Mouse (Mus musculus) MEL (cell line): Measurements from ENCODE around the gene Il1rapl1. TPM values are rescaled to one million over a fixed set of nuclear protein-coding genes. Genes with fewer than 3 reads are reported as not detected.

ENCODE experiments used
- DNase-seq: peaks from one replicate; pipeline ENCODE4 v3.0.0; 2011; ENCODE audit warnings: low read depth, low spot score
- H3K27ac ChIP-seq: 2 replicates; pipeline ENCODE4 v1.5.1; 2012; ENCODE audit warnings: low read depth, mild to moderate bottlenecking, control low read depth, low read length, moderate library complexity; ENCODE audit not compliant: control insufficient read depth
- H3K27me3 ChIP-seq, 2 experiments: fragments of 150-350 bp in 1 of 2; sonication (generic) in 1 of 2; 2 replicates each; pipeline ENCODE4 v1.6.1; 2012; ENCODE audit warnings: low read length in 2 of 2, mild to moderate bottlenecking in 2 of 2, improper control_type of control experiment in 1 of 2, moderate library complexity in 1 of 2; ENCODE audit not compliant: insufficient read depth in 2 of 2, control insufficient read depth in 1 of 2
- H3K36me3 ChIP-seq, 2 experiments: 2 replicates each; pipeline ENCODE4 v1.6.1; 2012 to 2014; ENCODE audit warnings: low read length in 2 of 2, improper control_type of control experiment in 1 of 2, inconsistent platforms in 1 of 2, mild to moderate bottlenecking in 1 of 2; ENCODE audit not compliant: insufficient read depth in 2 of 2, control insufficient read depth in 1 of 2
- H3K4me1 ChIP-seq, 2 experiments: fragments of 150-350 bp in 1 of 2; sonication (generic) in 1 of 2; 2 replicates each; pipeline ENCODE4 v1.6.1; 2012; ENCODE audit warnings: low read length in 2 of 2, improper control_type of control experiment in 1 of 2, mild to moderate bottlenecking in 1 of 2; ENCODE audit not compliant: insufficient read depth in 2 of 2, control insufficient read depth in 1 of 2
- H3K4me3 ChIP-seq, 2 experiments: fragments of 150-350 bp in 1 of 2; sonication (generic) in 1 of 2; 2 replicates each; pipeline ENCODE4 v1.5.1; 2012; ENCODE audit warnings: low read depth in 2 of 2, low read length in 2 of 2, mild to moderate bottlenecking in 2 of 2, moderate library complexity in 2 of 2, control low read depth in 1 of 2, improper control_type of control experiment in 1 of 2; ENCODE audit not compliant: control insufficient read depth in 1 of 2, insufficient read depth in 1 of 2
- H3K79me2 ChIP-seq: 2 replicates; pipeline ENCODE4 v1.6.1; 2012; ENCODE audit warnings: mild to moderate bottlenecking, low read length, moderate library complexity; ENCODE audit not compliant: control insufficient read depth, poor library complexity, insufficient read depth
- H3K9ac ChIP-seq: 2 replicates; pipeline ENCODE4 v1.6.1; 2012; ENCODE audit warnings: low read depth, mild to moderate bottlenecking, control low read depth, low read length, moderate library complexity; ENCODE audit not compliant: control insufficient read depth, poor library complexity, severe bottlenecking
- H3K9me3 ChIP-seq: fragments of 150-350 bp; sonication (generic); replicated peaks from 2 replicates; pipeline ENCODE4 v1.6.1; 2012; ENCODE audit warnings: mild to moderate bottlenecking, low read length, improper control_type of control experiment, moderate library complexity; ENCODE audit not compliant: insufficient read depth
- BHLHE40 ChIP-seq: IDR thresholded peaks from 2 replicates; pipeline ENCODE4 v1.6.1; 2012; ENCODE audit warnings: low read depth, mild to moderate bottlenecking, inconsistent platforms, low read length, improper control_type of control experiment, borderline replicate concordance
- CHD2 ChIP-seq: IDR thresholded peaks from 2 replicates; pipeline ENCODE4 v1.6.1; 2011; ENCODE audit warnings: low read length, improper control_type of control experiment
- CTCF ChIP-seq, 3 experiments: IDR thresholded peaks in 2 of 3; conservative IDR thresholded peaks in 1 of 3; 2 replicates each; pipeline ENCODE4 v1.5.1; 2011 to 2012; ENCODE audit warnings: low read length in 3 of 3, low read depth in 2 of 3, mild to moderate bottlenecking in 2 of 3, improper control_type of control experiment in 1 of 3, inconsistent platforms in 1 of 3, mixed read lengths in 1 of 3, moderate library complexity in 1 of 3; ENCODE audit not compliant: control insufficient read depth in 1 of 3, insufficient read depth in 1 of 3, poor library complexity in 1 of 3, severe bottlenecking in 1 of 3
- ELF1 ChIP-seq: IDR thresholded peaks from 2 replicates; pipeline ENCODE4 v1.6.1; 2014; ENCODE audit warnings: low read depth, mild to moderate bottlenecking, inconsistent platforms, low read length, improper control_type of control experiment, moderate library complexity
- GABPA ChIP-seq: IDR thresholded peaks from 2 replicates; pipeline ENCODE4 v1.6.1; 2012; ENCODE audit warnings: low read depth, mild to moderate bottlenecking, inconsistent platforms, low read length, improper control_type of control experiment, moderate library complexity
- HCFC1 ChIP-seq: IDR thresholded peaks from 2 replicates; pipeline ENCODE4 v1.6.1; 2012; ENCODE audit warnings: low read depth, mild to moderate bottlenecking, inconsistent platforms, low read length, improper control_type of control experiment, moderate library complexity
- KAT2A ChIP-seq: conservative IDR thresholded peaks from 2 replicates; pipeline ENCODE4 v1.6.1; 2012; ENCODE audit warnings: low read depth, low read length, improper control_type of control experiment, inconsistent platforms
- MAX ChIP-seq: IDR thresholded peaks from 2 replicates; pipeline ENCODE4 v1.6.1; 2011; ENCODE audit warnings: low read length, improper control_type of control experiment
- MAZ ChIP-seq: IDR thresholded peaks from 2 replicates; pipeline ENCODE4 v1.6.1; 2012; ENCODE audit warnings: low read depth, mild to moderate bottlenecking, inconsistent platforms, low read length, improper control_type of control experiment
- MEF2A ChIP-seq: IDR thresholded peaks from 2 replicates; pipeline ENCODE4 v1.6.1; 2014; ENCODE audit warnings: low read depth, mild to moderate bottlenecking, inconsistent platforms, low read length, improper control_type of control experiment; ENCODE audit not compliant: poor library complexity, insufficient replicate concordance, severe bottlenecking; ENCODE audit errors: extremely low read depth
- MYB ChIP-seq: IDR thresholded peaks from 2 replicates; pipeline ENCODE4 v1.6.1; 2011; ENCODE audit warnings: mild to moderate bottlenecking, low read depth, low read length, improper control_type of control experiment
- NELFE ChIP-seq: IDR thresholded peaks from 2 replicates; pipeline ENCODE4 v1.6.1; 2011; ENCODE audit warnings: low read depth, low read length, improper control_type of control experiment
- NRF1 ChIP-seq: IDR thresholded peaks from 2 replicates; pipeline ENCODE4 v1.6.1; 2014; ENCODE audit warnings: low read depth, mild to moderate bottlenecking, inconsistent platforms, low read length, improper control_type of control experiment, moderate library complexity; ENCODE audit not compliant: poor library complexity, insufficient read depth, severe bottlenecking
- POLR2A ChIP-seq, 2 experiments: IDR thresholded peaks; 2 replicates each; pipeline ENCODE4 v1.6.1; 2011 to 2012; ENCODE audit warnings: low read length in 2 of 2, mild to moderate bottlenecking in 2 of 2, control low read depth in 1 of 2, improper control_type of control experiment in 1 of 2, low read depth in 1 of 2, moderate library complexity in 1 of 2; ENCODE audit not compliant: control insufficient read depth in 1 of 2, insufficient read depth in 1 of 2, poor library complexity in 1 of 2
- POLR2AphosphoS2 ChIP-seq: IDR thresholded peaks from 2 replicates; pipeline ENCODE4 v1.6.1; 2011; ENCODE audit warnings: low read length, improper control_type of control experiment
- RAD21 ChIP-seq: IDR thresholded peaks from 2 replicates; pipeline ENCODE4 v1.6.1; 2011; ENCODE audit warnings: mild to moderate bottlenecking, low read depth, low read length, improper control_type of control experiment
- RCOR1 ChIP-seq: IDR thresholded peaks from 2 replicates; pipeline ENCODE4 v1.6.1; 2012; ENCODE audit warnings: low read depth, mild to moderate bottlenecking, inconsistent platforms, low read length, improper control_type of control experiment
- TAL1 ChIP-seq: IDR thresholded peaks from 2 replicates; pipeline ENCODE4 v1.6.1; 2012; ENCODE audit warnings: mild to moderate bottlenecking, inconsistent platforms, low read length, moderate library complexity, mixed read lengths
- TCF12 ChIP-seq: IDR thresholded peaks from 2 replicates; pipeline ENCODE4 v1.6.1; 2014; ENCODE audit warnings: low read depth, mild to moderate bottlenecking, inconsistent platforms, low read length, improper control_type of control experiment, moderate library complexity
- USF1 ChIP-seq: IDR thresholded peaks from 2 replicates; pipeline ENCODE4 v1.6.1; 2014; ENCODE audit warnings: low read depth, mild to moderate bottlenecking, inconsistent platforms, low read length, improper control_type of control experiment, moderate library complexity
- ZC3H11A ChIP-seq: IDR thresholded peaks from 2 replicates; pipeline ENCODE4 v1.6.1; 2012; ENCODE audit warnings: low read depth, mild to moderate bottlenecking, inconsistent platforms, low read length, improper control_type of control experiment
- ZKSCAN1 ChIP-seq: IDR thresholded peaks from 2 replicates; pipeline ENCODE4 v1.6.1; 2012; ENCODE audit warnings: low read depth, mild to moderate bottlenecking, inconsistent platforms, low read length, improper control_type of control experiment, moderate library complexity
- ZNF384 ChIP-seq: IDR thresholded peaks from 2 replicates; pipeline ENCODE4 v1.6.1; 2012; ENCODE audit warnings: low read depth, mild to moderate bottlenecking, inconsistent platforms, low read length, improper control_type of control experiment
- polyA plus RNA-seq, 2 experiments: library from polyadenylated mRNA; stranded (reverse) in 1 of 2; unstranded in 1 of 2; fragments of >175 nt in 1 of 2; fragments of >200 nt in 1 of 2; gene quantifications; 2 replicates each; pipeline versions ENCODE4 v1.2.1 to v1.2.4; 2012; ENCODE audit warnings: low replicate concordance in 2 of 2, low read depth in 1 of 2; ENCODE audit not compliant: insufficient read length in 2 of 2, insufficient read depth in 1 of 2, missing spikeins in 1 of 2
- total RNA-seq: library from RNA; depleted of rRNA; stranded (reverse); fragments of 300-350 nt; gene quantifications from 2 replicates; pipeline ENCODE4 v1.2.3, GENCODE M21; 2012

The Il1rapl1 gene
- total and polyA plus RNA-seq, 3 experiments = not detected

GRCm38 (mm10) chrX:88070368-88070767, 45.1 kb downstream of the Il1rapl1 start:
- H3K79me2 ChIP-seq = no peaks in the 10 kb centered on the region
- TF ChIP-seq POLR2A (IDR thresholded peaks at IDR 0.05; ENCODE audit: control insufficient read depth in 1 of 2, insufficient read depth in 1 of 2, low read depth in 1 of 2, low read length in 2 of 2, poor library complexity in 1 of 2) (no peak), MAX (no peak), CHD2 (no peak), KAT2A (no peak), MYB (no peak), ZNF384 (no peak), RAD21 (no peak), MEF2A (no peak), ZKSCAN1 (no peak), CTCF (IDR thresholded peaks at IDR 0.05 in 2 of 3, conservative IDR thresholded peaks at IDR 0.05 in 1 of 3; ENCODE audit: control insufficient read depth in 1 of 3, insufficient read depth in 1 of 3, low read depth in 2 of 3, low read length in 3 of 3, poor library complexity in 1 of 3, severe bottlenecking in 1 of 3) (no peak)
- TF ChIP-seq, all 39 proteins: peak for 0
- Histone ChIP-seq H3K27ac (no peak overlapping the region), H3K4me3 (no peak overlapping the region), H3K9me3 (no peaks in the 10 kb centered on the region), H3K9ac (no peak overlapping the region), H3K36me3 (no peaks in the 10 kb centered on the region), H3K27me3 (no peaks in the 10 kb centered on the region), H3K4me1 (no peaks in the 10 kb centered on the region)
- no peak for DNase-seq

GRCm38 (mm10) chrX:88043556-88043955, 71.9 kb downstream of the Il1rapl1 start:
- Histone ChIP-seq H3K9me3 (no peaks in the 10 kb centered on the region), H3K4me1 (no peaks in the 10 kb centered on the region), H3K36me3 (no peaks in the 10 kb centered on the region), H3K27ac (no peak overlapping the region), H3K4me3 (no peak overlapping the region), H3K9ac (no peak overlapping the region), H3K79me2 (no peaks in the 10 kb centered on the region), H3K27me3 (no peaks in the 10 kb centered on the region)
- TF ChIP-seq POLR2AphosphoS2 (no peak), NELFE (no peak), CHD2 (no peak), ZKSCAN1 (no peak), BHLHE40 (no peak), GABPA (no peak), MEF2A (no peak), TCF12 (no peak), MAZ (no peak), USF1 (no peak), ZC3H11A (no peak), NRF1 (no peak), RCOR1 (no peak), ELF1 (no peak), TAL1 (no peak), HCFC1 (no peak)
- DNase-seq = no peak
